Mouse (Mus musculus): ENCODE data around the gene Ap1g2. TPM values are rescaled to one million over a fixed set of nuclear protein-coding genes. Genes with fewer than 3 reads are reported as not detected.

Gene Ap1g2
- polyA plus RNA-seq, 1 experiment from 2014 or later = 7.9 TPM

DNA sequence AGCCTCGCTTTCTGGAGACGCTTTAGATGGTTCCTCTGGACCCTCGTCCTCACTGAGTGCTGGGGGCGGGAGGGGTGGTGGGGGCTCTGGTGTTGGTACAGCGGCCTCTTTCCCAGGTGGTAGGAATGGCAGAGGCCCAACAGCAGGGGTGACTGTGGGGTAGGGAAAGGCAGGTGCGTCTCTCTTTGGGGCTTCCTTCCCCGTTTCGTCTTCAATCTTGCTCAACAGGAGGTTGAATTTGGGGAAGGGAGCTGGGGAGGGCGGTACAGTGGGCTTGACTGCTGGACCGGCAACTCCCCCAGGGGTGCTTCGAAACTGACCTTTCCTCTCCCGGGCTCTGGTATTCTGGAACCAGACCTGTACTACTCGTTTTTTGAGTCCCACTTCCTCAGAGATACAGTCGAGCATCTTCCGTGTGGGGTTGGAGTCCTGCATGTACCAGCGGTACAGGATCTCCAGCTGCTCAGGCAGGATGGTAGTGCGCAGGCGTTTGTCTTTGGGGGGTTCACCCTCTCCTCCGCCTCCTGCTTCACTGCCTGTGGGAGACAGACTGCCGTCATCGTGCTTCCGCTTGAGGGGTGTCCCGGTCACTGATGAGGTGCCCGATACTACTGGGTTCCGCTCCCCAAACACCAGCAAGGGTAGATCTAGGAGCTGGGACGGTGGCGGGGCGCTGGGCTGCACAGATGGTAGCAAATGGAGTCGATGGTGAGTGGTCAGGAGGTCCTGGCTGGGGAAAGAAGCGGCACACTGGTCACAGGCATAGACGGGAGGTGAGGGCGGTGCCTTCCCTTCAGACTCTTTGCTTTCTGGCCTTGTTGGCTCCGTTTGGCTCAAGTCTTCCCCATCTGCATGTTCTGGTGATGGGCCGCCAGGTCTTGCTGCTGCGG lies 41.7 kb downstream of the Ap1g2 start:
- no peaks in the 10 kb centered on the region for H3K9me3 ChIP-seq
- peaks cover 17% of the 10 kb centered on the region for H3K4me1 ChIP-seq
- H3K27ac ChIP-seq (replicated peaks) = no peak overlapping the region
- H3K27me3 ChIP-seq (replicated peaks) = peaks cover 46% of the 10 kb centered on the region
- H3K9ac ChIP-seq = no peak overlapping the region
- WGBS = 58% methylated on average over 35 of the region's 35 CpGs
- ATAC-seq (ENCODE audit: extremely low read depth, insufficient number of reproducible peaks, low FRiP score, low TSS enrichment) = no peak
- no peak overlapping the region for H3K4me3 ChIP-seq
- peaks cover 18% of the 10 kb centered on the region for H3K36me3 ChIP-seq
- H3K4me2 ChIP-seq = no peak overlapping the region

DNA sequence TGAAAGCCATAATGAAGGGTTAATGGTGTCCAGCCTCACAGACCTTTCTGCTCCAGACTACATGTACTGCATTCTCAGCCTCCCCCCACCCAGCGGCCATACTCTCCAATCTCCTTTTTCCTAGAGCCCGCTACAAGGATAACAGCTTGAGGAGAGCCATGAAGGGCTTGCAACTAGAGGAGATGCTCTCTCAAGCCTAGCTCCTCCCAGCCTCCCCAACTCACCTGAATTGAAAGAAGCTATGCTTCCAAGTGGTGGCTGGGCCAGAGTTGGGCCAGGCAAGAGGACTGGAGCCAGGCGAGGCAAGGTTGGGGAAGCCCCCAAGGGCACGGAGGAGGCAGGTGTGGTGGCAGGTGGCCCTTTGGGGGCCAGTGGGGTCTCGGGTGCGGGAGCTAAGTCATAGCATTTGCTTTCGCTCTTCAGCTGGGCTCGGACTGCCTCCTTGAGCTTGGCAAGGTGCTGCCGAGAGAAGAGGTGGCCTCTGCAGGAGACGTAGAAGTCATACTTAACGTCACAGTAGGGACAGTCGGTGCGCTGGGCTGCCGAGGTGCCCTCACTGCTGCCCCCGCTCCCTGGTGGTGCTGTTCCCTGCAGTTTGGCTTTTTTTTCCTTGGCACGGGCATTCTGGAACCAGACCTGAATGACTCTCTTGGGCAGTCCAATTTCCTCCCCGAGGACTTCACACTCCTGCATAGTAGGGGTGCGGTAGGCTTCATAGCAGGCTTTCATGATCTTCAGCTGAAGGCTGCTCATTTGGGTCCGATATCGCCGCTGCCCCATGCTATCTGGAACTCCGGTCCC lies 42.6 kb downstream of the Ap1g2 start:
- peak overlapping the region; percentile 66; the same call in 1 of the 2 replicates for H3K4me2 ChIP-seq
- H3K4me3 ChIP-seq = no peak overlapping the region
- no peak for ATAC-seq (ENCODE audit: extremely low read depth, insufficient number of reproducible peaks, low FRiP score, low TSS enrichment)
- H3K36me3 ChIP-seq = peaks cover 18% of the 10 kb centered on the region
- peaks cover 23% of the 10 kb centered on the region for H3K4me1 ChIP-seq
- H3K27me3 ChIP-seq (replicated peaks) = peaks cover 43% of the 10 kb centered on the region
- WGBS = 69% methylated on average over 22 of the region's 22 CpGs
- H3K9me3 ChIP-seq = no peaks in the 10 kb centered on the region
- no peak overlapping the region for H3K9ac ChIP-seq
- no peak overlapping the region for H3K27ac ChIP-seq (replicated peaks)

DNA sequence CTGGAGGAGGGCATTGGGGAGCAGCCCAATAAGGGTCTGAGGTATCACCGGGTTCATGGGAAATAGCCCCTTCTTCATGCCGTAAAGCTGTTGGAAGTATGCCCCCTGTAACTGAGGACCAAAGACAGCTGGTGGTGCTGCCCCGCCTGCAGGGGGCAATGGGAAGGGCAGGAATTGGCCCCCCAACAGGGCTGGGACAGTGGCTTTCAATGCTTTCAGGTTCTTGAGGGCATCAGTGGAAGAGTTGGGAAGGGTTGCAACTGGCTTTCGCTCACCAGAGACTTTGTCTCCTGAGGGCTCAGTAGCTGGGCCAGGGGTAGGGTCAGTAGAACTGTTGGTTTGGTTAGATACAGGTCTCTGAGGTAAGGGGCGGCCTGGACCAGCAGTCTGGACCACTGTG lies 43.3 kb downstream of the Ap1g2 start:
- H3K36me3 ChIP-seq = peaks cover 18% of the 10 kb centered on the region
- H3K9ac ChIP-seq = peak overlapping the region; percentile 56; the same call in 1 of the 2 replicates
- WGBS = 69% methylated on average over 5 of the region's 5 CpGs
- ATAC-seq (ENCODE audit: extremely low read depth, insufficient number of reproducible peaks, low FRiP score, low TSS enrichment) = no peak
- H3K9me3 ChIP-seq = no peaks in the 10 kb centered on the region
- H3K27ac ChIP-seq (replicated peaks) = no peak overlapping the region
- peaks cover 23% of the 10 kb centered on the region for H3K4me1 ChIP-seq
- peak overlapping the region; percentile 66 for H3K4me2 ChIP-seq
- H3K4me3 ChIP-seq = no peak overlapping the region; the same call in 1 of the 2 replicates
- H3K27me3 ChIP-seq (replicated peaks) = peaks cover 43% of the 10 kb centered on the region

DNA sequence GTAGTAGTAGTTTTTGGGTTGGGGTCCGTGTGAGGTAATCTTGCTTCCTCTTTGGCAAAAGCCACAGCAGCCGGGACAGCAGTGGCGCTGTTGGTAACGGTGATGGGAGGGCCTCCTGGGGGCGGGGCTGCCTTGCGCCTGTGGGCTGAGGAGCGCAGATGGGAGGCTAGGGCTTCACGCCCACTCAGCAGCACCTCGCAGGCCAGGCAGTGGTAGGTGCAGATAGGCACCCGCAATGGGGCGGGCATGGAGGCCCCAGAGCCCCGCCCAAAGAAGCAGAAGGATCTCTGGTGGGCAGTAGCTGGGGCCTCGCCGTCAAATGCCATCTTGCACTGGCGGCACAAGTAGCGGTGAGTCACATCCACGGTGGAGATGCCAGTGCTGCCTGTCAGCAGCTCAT lies 43.8 kb downstream of the Ap1g2 start:
- peaks cover 23% of the 10 kb centered on the region for H3K4me1 ChIP-seq
- H3K9ac ChIP-seq = peak overlapping the region; percentile 56
- no peak overlapping the region for H3K27ac ChIP-seq (replicated peaks)
- H3K9me3 ChIP-seq = no peaks in the 10 kb centered on the region
- peaks cover 43% of the 10 kb centered on the region for H3K27me3 ChIP-seq (replicated peaks)
- peaks cover 14% of the 10 kb centered on the region for H3K36me3 ChIP-seq
- peak overlapping the region; percentile 32 for H3K4me3 ChIP-seq
- 7% methylated on average over 17 of the region's 17 CpGs for WGBS
- H3K4me2 ChIP-seq = peak overlapping the region; percentile 66
- 0 out of 2 replicates have a peak, but pooled peaks have one; percentile 52 for ATAC-seq (ENCODE audit: extremely low read depth, insufficient number of reproducible peaks, low FRiP score, low TSS enrichment)

DNA sequence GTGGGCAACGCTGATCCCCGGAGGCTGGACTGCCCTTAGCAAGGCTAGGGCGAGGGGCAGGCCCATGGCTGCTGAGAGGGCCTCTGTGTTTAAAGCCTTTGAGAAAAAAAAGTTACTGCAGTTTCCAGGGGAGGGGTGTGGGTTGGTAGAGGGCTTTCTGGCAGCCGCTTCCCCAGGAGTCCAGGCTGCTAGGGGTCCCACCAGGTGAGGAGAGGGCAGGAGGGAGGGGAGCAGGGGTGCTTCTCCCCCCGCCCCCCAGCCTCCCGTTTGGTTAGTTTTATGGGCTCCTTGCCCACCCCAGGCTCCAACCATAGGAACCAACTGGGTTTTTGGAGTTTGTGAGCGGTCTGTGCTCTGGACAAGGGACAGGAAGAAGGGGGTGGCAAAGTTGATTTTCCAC lies 44.5 kb downstream of the Ap1g2 start:
- Histone ChIP-seq H3K9ac (no peak overlapping the region), H3K4me3 (no peak overlapping the region), H3K27me3 (replicated peaks) (peaks cover 43% of the 10 kb centered on the region), H3K4me2 (no peak overlapping the region), H3K9me3 (no peaks in the 10 kb centered on the region), H3K4me1 (peaks cover 23% of the 10 kb centered on the region), H3K27ac (replicated peaks) (no peak overlapping the region), H3K36me3 (peaks cover 9% of the 10 kb centered on the region)
- 56% methylated on average over 7 of the region's 7 CpGs for WGBS
- no peak for ATAC-seq (ENCODE audit: extremely low read depth, insufficient number of reproducible peaks, low FRiP score, low TSS enrichment)

DNA sequence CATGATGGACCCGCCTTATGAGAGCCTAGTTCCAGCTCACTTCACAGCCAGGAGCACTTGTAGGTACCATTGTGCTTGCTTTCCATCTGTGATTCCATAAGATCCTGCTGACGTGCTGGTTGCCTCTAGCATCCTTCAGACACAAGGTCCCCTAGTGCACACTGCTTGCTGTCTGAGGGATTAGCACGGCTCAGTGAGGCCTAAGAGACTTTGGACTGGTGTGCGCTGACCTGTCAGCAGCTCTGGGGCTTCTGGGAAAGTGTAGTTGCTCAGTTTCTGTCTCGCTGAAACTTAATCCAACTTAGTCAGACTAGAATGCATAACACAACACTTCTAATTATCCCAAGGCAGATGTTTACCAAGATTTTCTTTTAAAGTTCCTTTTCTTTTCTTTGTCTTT lies 46.5 kb downstream of the Ap1g2 start:
- 52% methylated on average over 5 of the region's 5 CpGs for WGBS
- no peaks in the 10 kb centered on the region for H3K36me3 ChIP-seq
- H3K9me3 ChIP-seq = no peaks in the 10 kb centered on the region
- H3K27ac ChIP-seq (replicated peaks) = no peak overlapping the region
- no peak overlapping the region for H3K4me3 ChIP-seq
- H3K9ac ChIP-seq = no peak overlapping the region
- H3K4me2 ChIP-seq = no peak overlapping the region
- peaks cover 29% of the 10 kb centered on the region for H3K27me3 ChIP-seq (replicated peaks)
- ATAC-seq (ENCODE audit: extremely low read depth, insufficient number of reproducible peaks, low FRiP score, low TSS enrichment) = no peak
- H3K4me1 ChIP-seq = peaks cover 23% of the 10 kb centered on the region

DNA sequence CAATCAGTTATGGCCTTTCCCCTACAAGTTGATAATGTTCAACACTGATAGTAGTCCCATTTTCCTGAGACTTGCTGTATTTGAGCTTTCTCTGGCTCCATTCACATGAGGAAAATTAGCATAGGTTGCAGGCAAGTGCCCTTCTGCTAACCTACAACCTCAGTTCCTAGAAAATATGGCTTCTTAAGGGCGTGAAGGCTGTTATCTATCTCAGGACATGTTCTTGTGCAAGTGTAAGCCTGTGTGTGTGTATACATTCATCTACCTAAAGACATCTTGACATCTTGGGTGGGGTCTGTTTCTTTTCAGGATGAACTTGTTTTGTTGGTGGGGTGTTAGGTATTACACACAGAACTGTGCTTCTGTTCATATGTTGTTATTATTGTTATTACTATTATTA lies 47.4 kb downstream of the Ap1g2 start:
- Histone ChIP-seq H3K4me1 (peaks cover 23% of the 10 kb centered on the region), H3K9me3 (no peaks in the 10 kb centered on the region), H3K36me3 (no peaks in the 10 kb centered on the region), H3K27ac (replicated peaks) (no peak overlapping the region), H3K4me2 (no peak overlapping the region), H3K9ac (no peak overlapping the region), H3K27me3 (replicated peaks) (peaks cover 26% of the 10 kb centered on the region), H3K4me3 (no peak overlapping the region)
- no peak for ATAC-seq (ENCODE audit: extremely low read depth, insufficient number of reproducible peaks, low FRiP score, low TSS enrichment)
- 66% methylated on average over 1 of the region's 1 CpGs for WGBS

DNA sequence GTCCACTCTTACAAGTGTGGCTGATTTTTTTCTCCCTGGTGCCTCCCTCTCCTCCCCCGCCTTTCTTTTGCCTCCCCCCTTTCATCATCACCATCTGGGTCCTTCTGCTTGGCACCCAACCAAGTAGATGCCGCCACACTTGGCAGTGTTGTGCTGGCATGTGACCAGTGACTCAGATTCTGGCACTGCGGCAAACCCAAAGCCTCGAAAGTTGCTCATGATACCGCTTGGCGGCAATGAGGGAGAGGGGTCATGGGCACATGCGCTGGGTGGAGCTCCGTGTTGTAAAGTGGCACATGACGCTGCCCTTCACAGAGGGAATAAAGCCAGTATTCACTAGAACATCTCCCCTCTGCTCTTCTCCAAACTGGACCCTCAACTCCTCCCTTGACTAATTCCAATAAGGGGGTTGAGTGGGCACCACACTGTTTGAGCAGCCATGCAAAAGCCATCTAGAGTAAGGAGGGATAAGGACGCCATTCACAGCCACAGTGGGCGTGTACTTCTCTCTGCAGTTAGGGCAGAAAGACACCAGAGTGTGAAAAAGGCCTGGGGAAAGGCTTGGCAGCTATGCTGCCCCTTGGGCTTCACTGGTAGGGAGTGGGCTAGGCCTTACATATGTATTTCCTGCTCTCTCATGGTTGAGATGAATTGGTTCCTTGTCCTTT lies 51.1 kb downstream of the Ap1g2 start:
- Histone ChIP-seq H3K27ac (replicated peaks) (no peak overlapping the region), H3K4me1 (peaks cover 8% of the 10 kb centered on the region), H3K9me3 (no peaks in the 10 kb centered on the region), H3K4me2 (no peak overlapping the region), H3K4me3 (no peak overlapping the region), H3K27me3 (replicated peaks) (peaks cover 11% of the 10 kb centered on the region), H3K9ac (no peak overlapping the region), H3K36me3 (no peaks in the 10 kb centered on the region)
- 74% methylated on average over 11 of the region's 11 CpGs for WGBS
- no peak for ATAC-seq (ENCODE audit: extremely low read depth, insufficient number of reproducible peaks, low FRiP score, low TSS enrichment)

DNA sequence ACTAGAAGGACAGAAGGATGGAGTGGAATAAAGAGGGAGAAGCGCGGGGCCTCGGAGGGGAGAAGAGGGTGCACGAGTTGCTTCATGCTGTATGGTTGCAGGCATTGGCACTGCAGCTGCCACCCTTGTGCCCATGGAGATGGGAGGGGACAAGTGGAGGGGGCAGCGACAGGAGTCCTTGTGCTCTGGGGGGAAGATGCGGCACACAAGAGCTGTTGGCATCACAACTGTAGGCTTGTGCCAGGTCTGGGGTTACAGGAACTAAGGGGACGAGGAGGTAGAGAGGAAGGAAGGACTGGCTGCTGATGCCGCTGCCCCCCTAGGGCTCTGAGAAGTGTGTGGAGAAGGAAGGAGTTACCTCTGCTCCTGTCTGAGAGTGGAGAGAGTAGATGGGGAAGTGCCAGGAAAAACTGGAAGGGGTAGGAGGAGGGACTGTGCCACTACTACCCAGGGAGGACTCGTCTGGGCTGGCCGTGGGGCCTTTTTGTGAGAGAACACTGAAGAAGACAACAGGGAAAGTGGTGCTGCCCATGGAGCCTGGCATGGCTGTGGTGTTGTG lies 52.1 kb downstream of the Ap1g2 start:
- Histone ChIP-seq H3K9me3 (no peaks in the 10 kb centered on the region), H3K4me1 (peaks cover under 1% of the 10 kb centered on the region), H3K9ac (no peak overlapping the region), H3K36me3 (no peaks in the 10 kb centered on the region), H3K4me3 (no peak overlapping the region), H3K4me2 (no peak overlapping the region), H3K27ac (replicated peaks) (no peak overlapping the region), H3K27me3 (replicated peaks) (peaks cover 11% of the 10 kb centered on the region)
- 70% methylated on average over 10 of the region's 10 CpGs for WGBS
- no peak for ATAC-seq (ENCODE audit: extremely low read depth, insufficient number of reproducible peaks, low FRiP score, low TSS enrichment)

DNA sequence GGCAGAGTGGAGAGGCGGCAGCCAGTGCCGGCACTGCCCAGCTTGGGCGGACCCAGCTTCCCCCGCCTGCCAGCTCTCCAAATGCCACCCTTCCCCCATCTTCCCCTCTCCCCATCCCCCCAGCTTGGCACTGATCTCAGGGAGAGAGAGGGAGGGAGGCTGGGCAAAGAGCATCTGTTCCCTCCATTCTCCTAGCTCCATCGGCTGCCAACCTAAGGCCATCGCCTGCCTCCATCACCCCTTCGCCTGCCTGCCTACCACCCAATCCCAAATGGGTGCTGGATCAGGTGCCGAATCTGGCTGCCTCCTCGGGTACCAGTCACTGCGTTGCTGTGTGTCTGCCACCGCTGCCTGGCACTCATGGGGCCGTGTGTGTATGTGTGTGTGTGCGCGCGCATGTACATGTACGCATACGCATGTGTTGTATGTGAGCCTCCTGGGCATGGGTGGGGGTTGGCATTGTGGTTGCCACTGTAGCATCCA lies 52.6 kb downstream of the Ap1g2 start:
- no peaks in the 10 kb centered on the region for H3K36me3 ChIP-seq
- no peak for ATAC-seq (ENCODE audit: extremely low read depth, insufficient number of reproducible peaks, low FRiP score, low TSS enrichment)
- H3K27me3 ChIP-seq (replicated peaks) = peaks cover 11% of the 10 kb centered on the region
- no peak overlapping the region for H3K27ac ChIP-seq (replicated peaks)
- 78% methylated on average over 17 of the region's 17 CpGs for WGBS
- no peak overlapping the region for H3K4me2 ChIP-seq
- no peaks in the 10 kb centered on the region for H3K4me1 ChIP-seq
- H3K4me3 ChIP-seq = no peak overlapping the region
- H3K9me3 ChIP-seq = no peaks in the 10 kb centered on the region
- H3K9ac ChIP-seq = no peak overlapping the region

DNA sequence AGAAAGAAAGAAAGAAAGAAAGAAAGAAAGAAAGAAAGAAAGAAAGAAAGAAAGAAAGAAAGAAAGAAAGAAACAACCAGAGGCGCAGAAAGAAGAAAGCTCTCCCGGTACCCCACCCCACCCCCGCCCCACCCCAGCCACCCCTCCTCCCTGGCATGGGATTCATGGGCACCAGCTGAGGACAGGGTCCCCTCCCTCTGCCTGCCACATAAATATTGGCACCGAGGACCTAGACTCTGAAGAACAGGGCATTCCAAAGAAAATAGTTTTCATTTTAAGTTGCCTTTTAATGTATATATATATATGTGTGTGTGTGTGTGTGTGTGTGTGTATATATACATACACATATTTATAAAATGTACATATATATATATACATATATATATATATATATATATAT lies 53.3 kb downstream of the Ap1g2 start:
- no peak overlapping the region for H3K27ac ChIP-seq (replicated peaks)
- peaks cover 11% of the 10 kb centered on the region for H3K27me3 ChIP-seq (replicated peaks)
- H3K4me2 ChIP-seq = no peak overlapping the region
- H3K4me3 ChIP-seq = no peak overlapping the region
- 61% methylated on average over 4 of the region's 4 CpGs for WGBS
- no peaks in the 10 kb centered on the region for H3K36me3 ChIP-seq
- H3K9ac ChIP-seq = no peak overlapping the region
- ATAC-seq (ENCODE audit: extremely low read depth, insufficient number of reproducible peaks, low FRiP score, low TSS enrichment) = no peak
- no peaks in the 10 kb centered on the region for H3K4me1 ChIP-seq
- no peaks in the 10 kb centered on the region for H3K9me3 ChIP-seq

Measured in heart, embryonic 13.5 days (tissue).